Mouse (Mus musculus): ENCODE measurements around the gene Paip2b.

DNA sequence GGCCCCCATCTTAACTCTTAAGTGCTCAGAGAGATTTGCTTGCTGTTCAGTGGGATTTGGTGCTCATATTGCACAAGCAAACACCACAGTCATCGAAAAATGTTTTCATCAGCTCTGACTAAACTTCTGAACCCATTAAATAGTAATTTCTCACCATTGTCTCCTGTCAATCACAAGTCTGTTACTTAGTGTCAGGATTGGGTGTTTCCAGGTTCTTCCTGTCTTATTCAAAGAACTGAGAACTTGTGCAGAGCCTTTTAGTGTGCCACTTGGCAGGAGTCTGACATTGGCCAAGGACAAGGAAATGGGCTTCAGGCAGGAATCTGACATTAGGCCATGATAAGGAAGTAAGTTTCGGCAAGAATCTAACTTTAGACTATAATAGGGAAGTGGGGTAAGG lies 6.5 kb upstream of the Paip2b start:
- TF ChIP-seq CTCF (conservative IDR thresholded peaks at IDR 0.05 in 1 of 2, IDR thresholded peaks at IDR 0.05 in 1 of 2; ENCODE audit: low read depth in 2 of 2, low read length in 2 of 2) (no peak), POLR2AphosphoS2 (IDR thresholded peaks at IDR 0.05; ENCODE audit: low read depth, low read length) (no peak), RCOR1 (conservative IDR thresholded peaks at IDR 0.05; ENCODE audit: low read depth, low read length) (no peak), TCF12 (IDR thresholded peaks at IDR 0.05; ENCODE audit: low read depth, low read length) (no peak), ZKSCAN1 (IDR thresholded peaks at IDR 0.05; ENCODE audit: borderline replicate concordance, low read depth, low read length) (no peak), CHD2 (IDR thresholded peaks at IDR 0.05; ENCODE audit: low read length) (no peak)
